Mouse (Mus musculus) small intestine, adult 2 months (tissue): ENCODE measurements around the gene Tfam. TPM values are rescaled to one million over a fixed set of nuclear protein-coding genes. Genes with fewer than 3 reads are reported as not detected.

Experiments
- H3K27ac ChIP-seq: fragments of 200-500 bp; 2 replicates; pipeline ENCODE4 v1.5.1; 2012; ENCODE audit warnings: low read depth, low read length, control low read depth, inconsistent platforms; ENCODE audit not compliant: insufficient read depth
- H3K27me3 ChIP-seq: fragments of 200-500 bp; 2 replicates; pipeline ENCODE4 v1.6.1; 2012; ENCODE audit warnings: mild to moderate bottlenecking, moderate library complexity, low read length, inconsistent platforms; ENCODE audit not compliant: control insufficient read depth, insufficient read depth
- H3K36me3 ChIP-seq: fragments of 200-500 bp; 2 replicates; pipeline ENCODE4 v1.6.1; 2012; ENCODE audit warnings: mild to moderate bottlenecking, low read length, control low read depth, inconsistent platforms; ENCODE audit not compliant: control insufficient read depth, insufficient read depth
- H3K4me1 ChIP-seq: fragments of 200-500 bp; 2 replicates; pipeline ENCODE4 v1.6.1; 2012; ENCODE audit warnings: low read length, inconsistent platforms, mixed read lengths; ENCODE audit not compliant: control insufficient read depth, insufficient read depth, insufficient read length
- H3K4me3 ChIP-seq: fragments of 200-500 bp; 2 replicates; pipeline ENCODE4 v1.5.1; 2012; ENCODE audit warnings: low read depth, mild to moderate bottlenecking, control low read depth, inconsistent platforms, low read length, moderate library complexity
- CTCF ChIP-seq: fragments of 200-500 bp; IDR thresholded peaks from 2 replicates; pipeline ENCODE4 v1.5.1; 2012; ENCODE audit warnings: low read depth, mild to moderate bottlenecking, control low read depth, inconsistent platforms, low read length, moderate library complexity, mixed read lengths; ENCODE audit not compliant: insufficient replicate concordance, insufficient read length; ENCODE audit errors: extremely low read depth
- POLR2A ChIP-seq: fragments of 200-500 bp; IDR thresholded peaks from 2 replicates; pipeline ENCODE4 v1.6.1; 2012; ENCODE audit warnings: low read depth, mild to moderate bottlenecking, control low read depth, inconsistent platforms, low read length, moderate library complexity
- WGBS: fragments of 180-500 bp; shearing (Covaris S2); methylation state at CpG from one replicate; pipeline ENCODE4 v1.1.7; 2018; 5-methylcytosine and 5-hydroxymethylcytosine counted together
- polyA plus RNA-seq: library from polyadenylated mRNA; depleted of rRNA; stranded (reverse); fragments of >200 nt; gene quantifications from 2 replicates; pipeline ENCODE4 v1.2.3, GENCODE M21; 2012; rRNA removed

Gene Tfam
- polyA plus RNA-seq, 1 experiment = 4.7 TPM

- H3K4me3 ChIP-seq = no peak overlapping the region
- TF ChIP-seq POLR2A (no peak), CTCF (no peak)
- H3K27ac ChIP-seq = no peak overlapping the region
- no peaks in the 10 kb centered on the region for H3K36me3 ChIP-seq
- no peaks in the 10 kb centered on the region for H3K4me1 ChIP-seq
- WGBS = 47% methylated on average over 4 of the region's 4 CpGs
- no peaks in the 10 kb centered on the region for H3K27me3 ChIP-seq
These were observed 56.1 kb downstream of the Tfam start for GRCm38 (mm10) chr10:71181931-71182330.

GRCm38 (mm10) chr10:71181091-71181490 lies 57.0 kb downstream of the Tfam start:
- no peaks in the 10 kb centered on the region for H3K36me3 ChIP-seq
- H3K27me3 ChIP-seq = no peaks in the 10 kb centered on the region
- H3K4me1 ChIP-seq = no peaks in the 10 kb centered on the region
- TF ChIP-seq CTCF (no peak), POLR2A (no peak)
- H3K27ac ChIP-seq = no peak overlapping the region
- WGBS = 50% methylated on average over 2 of the region's 2 CpGs
- H3K4me3 ChIP-seq = no peak overlapping the region

GRCm38 (mm10) chr10:71180057-71180456 lies 58.0 kb downstream of the Tfam start:
- H3K27ac ChIP-seq = no peak overlapping the region
- TF ChIP-seq CTCF (no peak), POLR2A (no peak)
- H3K27me3 ChIP-seq = no peaks in the 10 kb centered on the region
- H3K4me3 ChIP-seq = no peak overlapping the region
- no peaks in the 10 kb centered on the region for H3K36me3 ChIP-seq
- WGBS = 89% methylated on average over 2 of the region's 2 CpGs
- H3K4me1 ChIP-seq = no peaks in the 10 kb centered on the region

- H3K4me3 ChIP-seq = no peak overlapping the region
- H3K36me3 ChIP-seq = no peaks in the 10 kb centered on the region
- 80% methylated on average over 7 of the region's 7 CpGs for WGBS
- no peaks in the 10 kb centered on the region for H3K4me1 ChIP-seq
- H3K27ac ChIP-seq = no peak overlapping the region
- no peaks in the 10 kb centered on the region for H3K27me3 ChIP-seq
- TF ChIP-seq CTCF = no peak
- TF ChIP-seq POLR2A = no peak
These were observed 60.9 kb downstream of the Tfam start for GRCm38 (mm10) chr10:71177201-71177600.

- 79% methylated on average over 8 of the region's 8 CpGs for WGBS
- TF ChIP-seq POLR2A (no peak), CTCF (no peak)
- H3K27ac ChIP-seq = no peak overlapping the region
- H3K4me3 ChIP-seq = no peak overlapping the region
- H3K27me3 ChIP-seq = no peaks in the 10 kb centered on the region
- no peaks in the 10 kb centered on the region for H3K36me3 ChIP-seq
- H3K4me1 ChIP-seq = no peaks in the 10 kb centered on the region
These were observed 61.7 kb downstream of the Tfam start for GRCm38 (mm10) chr10:71176341-71176740.

Other genes starting within 250 kb of the Tfam start
- gene Bicc1, start 78.6 kb downstream of the Tfam start, polyA plus RNA-seq = 2.5 and 3.1 TPM in 2 replicates
- 10.2 and 18.4 TPM in 2 replicates for gene Ube2d1, start 47.0 kb upstream of the Tfam start, polyA plus RNA-seq
- gene Cisd1, start 106.7 kb upstream of the Tfam start, polyA plus RNA-seq = 47.2 and 75.8 TPM in 2 replicates
- gene Ipmk, start 109.5 kb upstream of the Tfam start, polyA plus RNA-seq = 35.2 and 111 TPM in 2 replicates